In genomic region chr8:120678447-120678846, GRCm38 (mm10) we compare ENCODE assay signal across 8 mouse cellular contexts. TPM values are rescaled to one million over a fixed set of nuclear protein-coding genes. Genes with fewer than 3 reads are reported as not detected.
DNase-seq lines count a peak whose midpoint lies in the region; ATAC-seq lines count a peak whose summit lies in the region.

No protein-coding gene starts in this region.

- no peak overlapping the region for H3K27ac ChIP-seq in embryonic facial prominence, embryonic 11.5 days (replicated peaks; ENCODE audit: low read depth, low read length)
- H3K27ac ChIP-seq in kidney, embryonic 14.5 days (ENCODE audit: low read depth, low read length) = no peak overlapping the region
- H3K27ac ChIP-seq in limb, embryonic 13.5 days = no peak overlapping the region

- no peaks in the 10 kb centered on the region for H3K9me3 ChIP-seq in embryonic facial prominence, embryonic 11.5 days (replicated peaks; ENCODE audit: control insufficient read depth, low read length)
- no peaks in the 10 kb centered on the region for H3K9me3 ChIP-seq in kidney, embryonic 14.5 days (ENCODE audit: control insufficient read depth, low read length)
- no peaks in the 10 kb centered on the region for H3K9me3 ChIP-seq in limb, embryonic 13.5 days

- no peak overlapping the region for H3K9ac ChIP-seq in embryonic facial prominence, embryonic 11.5 days (replicated peaks; ENCODE audit: low read length)
- no peak overlapping the region for H3K9ac ChIP-seq in kidney, embryonic 14.5 days (ENCODE audit: low read depth, low read length)
- no peak overlapping the region for H3K9ac ChIP-seq in limb, embryonic 13.5 days

- H3K4me3 ChIP-seq in embryonic facial prominence, embryonic 11.5 days (ENCODE audit: low read depth, low read length) = no peak overlapping the region
- no peak overlapping the region for H3K4me3 ChIP-seq in kidney, embryonic 14.5 days (ENCODE audit: low read length)
- H3K4me3 ChIP-seq in limb, embryonic 13.5 days = no peak overlapping the region

- no peaks in the 10 kb centered on the region for H3K27me3 ChIP-seq in embryonic facial prominence, embryonic 11.5 days (ENCODE audit: control insufficient read depth, insufficient read depth, low read length)
- H3K27me3 ChIP-seq in kidney, embryonic 14.5 days (ENCODE audit: control insufficient read depth, insufficient read depth, low read length) = no peaks in the 10 kb centered on the region
- peaks cover 10% of the 10 kb centered on the region; the same call in 1 of the 2 replicates for H3K27me3 ChIP-seq in limb, embryonic 13.5 days

- WGBS in embryonic facial prominence, embryonic 11.5 days = 13% methylated on average over 10 of the region's 10 CpGs
- WGBS in kidney, embryonic 14.5 days = 10% methylated on average over 10 of the region's 10 CpGs
- WGBS in limb, embryonic 13.5 days = 14% methylated on average over 10 of the region's 10 CpGs

- peak; percentile 92 to 93 for DNase-seq in B cell, adult 2 months
- peak; percentile 87 for DNase-seq in adrenal gland, postnatal 36 days
- peak; percentile 92 for DNase-seq in embryonic facial prominence, embryonic 11.5 days (ENCODE audit: low spot score)
- peak; percentile 87 for DNase-seq in heart, adult 8-10 months (ENCODE audit: low spot score)
- DNase-seq in spleen, postnatal 36 days (ENCODE audit: low spot score in 2 of 2) = peak; percentile 67 to 78

- no peak for ATAC-seq in embryonic facial prominence, embryonic 11.5 days (replicated peaks; ENCODE audit: insufficient number of reproducible peaks, low FRiP score, low TSS enrichment, low read depth)
- peak; percentile 74; the same call in 1 of the 2 replicates for ATAC-seq in kidney, embryonic 14.5 days (ENCODE audit: low FRiP score, low TSS enrichment)
- peak; percentile 44; the same call in 1 of the 2 replicates for ATAC-seq in limb, embryonic 13.5 days (ENCODE audit: low FRiP score, low read depth)
- ATAC-seq in monocyte, adult 5-6 weeks (replicated peaks; ENCODE audit: insufficient number of reproducible peaks, low FRiP score, low TSS enrichment, poor library complexity, severe bottlenecking) = peak; percentile 65; the same call in 1 of the 2 replicates

- no peaks in the 10 kb centered on the region for H3K4me1 ChIP-seq in embryonic facial prominence, embryonic 11.5 days (ENCODE audit: control insufficient read depth, insufficient read depth, low read length)
- H3K4me1 ChIP-seq in kidney, embryonic 14.5 days (ENCODE audit: control insufficient read depth, insufficient read depth, low read length) = no peaks in the 10 kb centered on the region
- no peaks in the 10 kb centered on the region for H3K4me1 ChIP-seq in limb, embryonic 13.5 days

- H3K4me2 ChIP-seq in embryonic facial prominence, embryonic 11.5 days (ENCODE audit: low read depth, low read length) = no peak overlapping the region
- H3K4me2 ChIP-seq in kidney, embryonic 14.5 days (replicated peaks; ENCODE audit: low read depth, low read length) = no peak overlapping the region
- no peak overlapping the region for H3K4me2 ChIP-seq in limb, embryonic 13.5 days (replicated peaks)

- H3K36me3 ChIP-seq in embryonic facial prominence, embryonic 11.5 days (replicated peaks; ENCODE audit: control insufficient read depth, insufficient read depth, low read depth, low read length) = peaks cover 6% of the 10 kb centered on the region; the same call in 1 of the 2 replicates
- peaks cover 10% of the 10 kb centered on the region for H3K36me3 ChIP-seq in kidney, embryonic 14.5 days (ENCODE audit: control insufficient read depth, insufficient read depth, low read length)
- H3K36me3 ChIP-seq in limb, embryonic 13.5 days = peaks cover 14% of the 10 kb centered on the region

RNA-seq across cellular contexts. Expression of gene Emc8, which starts 10.1 kb away (rescaled TPM):
- total RNA-seq in adrenal gland, postnatal 36 days (2021) = 100 to 1,000 TPM; 104 to 144 TPM
- polyA plus RNA-seq in embryonic facial prominence, embryonic 11.5 days (2014; fragmentation: Nextera tagmentation; extraction: Ambion mirVana) = 322 and 338 TPM in 2 replicates
- total RNA-seq in heart, adult 8-10 months (2022) = 10 to 100 TPM; 44.3 to 57.6 (median 46.7) TPM
- polyA plus RNA-seq in kidney, embryonic 14.5 days (2014; fragmentation: Nextera tagmentation; extraction: Ambion mirVana) = 297 and 328 TPM in 2 replicates
- 243 and 248 TPM in 2 replicates for polyA plus RNA-seq in limb, embryonic 13.5 days (2015; fragmentation: Nextera tagmentation; extraction: Ambion mirVana)
- 12.1 to 40.3 TPM (median 26.7 TPM) in 3 replicates for total RNA-seq in monocyte, adult 5-6 weeks (2017)

RNA-seq across cellular contexts. Expression of gene Cox4i1, which starts 10.4 kb away (rescaled TPM):
- 1,000 to 10,000 TPM; 1,531 to 1,538 TPM for total RNA-seq in adrenal gland, postnatal 36 days (2021)
- 854 and 888 TPM in 2 replicates for polyA plus RNA-seq in embryonic facial prominence, embryonic 11.5 days (2014; fragmentation: Nextera tagmentation; extraction: Ambion mirVana)
- total RNA-seq in heart, adult 8-10 months (2022) = 1,000 to 10,000 TPM; 4,385 to 5,037 (median 4,791) TPM
- polyA plus RNA-seq in kidney, embryonic 14.5 days (2014; fragmentation: Nextera tagmentation; extraction: Ambion mirVana) = 968 and 1,059 TPM in 2 replicates
- 928 and 970 TPM in 2 replicates for polyA plus RNA-seq in limb, embryonic 13.5 days (2015; fragmentation: Nextera tagmentation; extraction: Ambion mirVana)
- 315 to 382 TPM (median 356 TPM) in 3 replicates for total RNA-seq in monocyte, adult 5-6 weeks (2017)

RNA-seq across cellular contexts. Expression of gene Gm27021, which starts 10.6 kb away (rescaled TPM):
- total RNA-seq in adrenal gland, postnatal 36 days (2021) = under 1 TPM in 1 of 2 experiments, not detected in 1; 0.53 TPM
- polyA plus RNA-seq in embryonic facial prominence, embryonic 11.5 days (2014; fragmentation: Nextera tagmentation; extraction: Ambion mirVana) = 1.8 and 3.0 TPM in 2 replicates
- not detected for total RNA-seq in heart, adult 8-10 months (2022)
- 3.6 and 3.7 TPM in 2 replicates for polyA plus RNA-seq in kidney, embryonic 14.5 days (2014; fragmentation: Nextera tagmentation; extraction: Ambion mirVana)
- polyA plus RNA-seq in limb, embryonic 13.5 days (2015; fragmentation: Nextera tagmentation; extraction: Ambion mirVana) = 5.5 and 7.8 TPM in 2 replicates
- total RNA-seq in monocyte, adult 5-6 weeks (2017) = not detected in 3 replicates

RNA-seq across cellular contexts. Expression of gene 1190005I06Rik, which starts 31.0 kb away (rescaled TPM):
- total RNA-seq in adrenal gland, postnatal 36 days (2021) = 10 to 100 TPM; 16.7 to 19.7 TPM
- polyA plus RNA-seq in embryonic facial prominence, embryonic 11.5 days (2014; fragmentation: Nextera tagmentation; extraction: Ambion mirVana) = 3.4 and 5.9 TPM in 2 replicates
- 1 to 10 TPM; 3.0 to 5.7 (median 4.3) TPM for total RNA-seq in heart, adult 8-10 months (2022)
- polyA plus RNA-seq in kidney, embryonic 14.5 days (2014; fragmentation: Nextera tagmentation; extraction: Ambion mirVana) = 2.0 and 2.6 TPM in 2 replicates
- polyA plus RNA-seq in limb, embryonic 13.5 days (2015; fragmentation: Nextera tagmentation; extraction: Ambion mirVana) = 7.4 and 8.0 TPM in 2 replicates
- total RNA-seq in monocyte, adult 5-6 weeks (2017) = not detected in 3 replicates

RNA-seq across cellular contexts. Expression of gene Irf8, which starts 57.7 kb away (rescaled TPM):
- total RNA-seq in adrenal gland, postnatal 36 days (2021) = 10 to 100 TPM in 1 of 2 experiments, 1 to 10 TPM in 1; 9.8 to 44.7 TPM
- 2.3 and 3.4 TPM in 2 replicates for polyA plus RNA-seq in embryonic facial prominence, embryonic 11.5 days (2014; fragmentation: Nextera tagmentation; extraction: Ambion mirVana)
- 1 to 10 TPM; 2.6 to 4.0 (median 4.0) TPM for total RNA-seq in heart, adult 8-10 months (2022)
- 5.6 and 5.7 TPM in 2 replicates for polyA plus RNA-seq in kidney, embryonic 14.5 days (2014; fragmentation: Nextera tagmentation; extraction: Ambion mirVana)
- polyA plus RNA-seq in limb, embryonic 13.5 days (2015; fragmentation: Nextera tagmentation; extraction: Ambion mirVana) = 4.8 and 5.4 TPM in 2 replicates
- total RNA-seq in monocyte, adult 5-6 weeks (2017) = 235 to 408 TPM (median 258 TPM) in 3 replicates
